Comparison of ENCODE assay signal across 8 mouse cellular contexts in genomic region chr6:101307964-101308531, GRCm38 (mm10).
DNase-seq lines count a peak whose midpoint lies in the region; ATAC-seq and TF ChIP-seq lines count a peak whose summit lies in the region.

No protein-coding gene starts in this region.

- intact Hi-C loops in heart, postnatal 14 days (cut with DNase I) = no loop called here

- no peak for TF ChIP-seq CTCF in brain, embryonic 14.5 days (IDR thresholded peaks at IDR 0.05; ENCODE audit: borderline replicate concordance, extremely low read depth, insufficient read depth, insufficient read length)

- H3K4me1 ChIP-seq in embryonic facial prominence, embryonic 12.5 days = peaks cover 42% of the 10 kb centered on the region
- H3K4me1 ChIP-seq in liver, embryonic 12.5 days = 0 out of 2 replicates have a peak, but pooled peaks cover 14% of the 10 kb centered on the region

- H3K4me3 ChIP-seq in embryonic facial prominence, embryonic 12.5 days = no peak overlapping the region
- no peak overlapping the region for H3K4me3 ChIP-seq in liver, embryonic 12.5 days

- H3K27ac ChIP-seq in embryonic facial prominence, embryonic 12.5 days = 0 out of 2 replicates have a peak overlapping the region, but pooled peaks have one; percentile 75
- H3K27ac ChIP-seq in liver, embryonic 12.5 days = no peak overlapping the region

- no peaks in the 10 kb centered on the region for H3K27me3 ChIP-seq in embryonic facial prominence, embryonic 12.5 days
- H3K27me3 ChIP-seq in liver, embryonic 12.5 days (replicated peaks) = no peaks in the 10 kb centered on the region

- ATAC-seq in embryonic facial prominence, embryonic 12.5 days (ENCODE audit: insufficient number of reproducible peaks, insufficient read depth, low FRiP score, low TSS enrichment) = peak; percentile 49; the same call in 1 of the 2 replicates
- no peak for ATAC-seq in liver, embryonic 12.5 days
- no peak for ATAC-seq in CD4-positive, CD25-positive, alpha-beta regulatory T cell, adult 4 months

- no peak overlapping the region for H3K9ac ChIP-seq in embryonic facial prominence, embryonic 12.5 days
- H3K9ac ChIP-seq in liver, embryonic 12.5 days = no peak overlapping the region

- WGBS in embryonic facial prominence, embryonic 12.5 days = 22% methylated on average over 11 of the region's 11 CpGs
- WGBS in liver, embryonic 12.5 days (ENCODE audit: insufficient replicate concordance) = 61% methylated on average over 11 of the region's 11 CpGs

- H3K4me2 ChIP-seq in embryonic facial prominence, embryonic 12.5 days (replicated peaks) = no peak overlapping the region
- H3K4me2 ChIP-seq in liver, embryonic 12.5 days = no peak overlapping the region

- peak; percentile 96 for DNase-seq in brain, embryonic 14.5 days (ENCODE audit: low read depth)
- DNase-seq in heart, postnatal 14 days = peak; percentile 28 to 46
- DNase-seq in left cerebral cortex, adult 9 months (ENCODE audit: low spot score in 2 of 2) = peak; percentile 68 to 73
- DNase-seq in retina, postnatal 7 days (ENCODE audit: low read depth, low spot score) = peak; percentile 31
- no peak for DNase-seq in liver

- no peak for TF ChIP-seq POLR2A in brain, embryonic 14.5 days (IDR thresholded peaks at IDR 0.05; ENCODE audit: borderline replicate concordance, extremely low read depth, insufficient read depth, insufficient read length, poor library complexity, severe bottlenecking)

- H3K36me3 ChIP-seq in embryonic facial prominence, embryonic 12.5 days = peaks cover 5% of the 10 kb centered on the region; the same call in 1 of the 2 replicates
- no peaks in the 10 kb centered on the region for H3K36me3 ChIP-seq in liver, embryonic 12.5 days

- no peaks in the 10 kb centered on the region for H3K9me3 ChIP-seq in embryonic facial prominence, embryonic 12.5 days
- H3K9me3 ChIP-seq in liver, embryonic 12.5 days (replicated peaks) = no peaks in the 10 kb centered on the region
